25 mouse cellular contexts compared by ENCODE assay signal in genomic region chr10:86317633-86318032, GRCm38 (mm10). TPM values are rescaled to one million over a fixed set of nuclear protein-coding genes. Genes with fewer than 3 reads are reported as not detected.
DNase-seq lines count a peak whose midpoint lies in the region; ATAC-seq and TF ChIP-seq lines count a peak whose summit lies in the region.
"Had no signal": no experiment of that assay in that cellular context is flagged by ENCODE, and none has a peak within 500 bp of the region (broad histone marks: within the 10 kb centered on the region; RNA-seq: fewer than 3 reads in every experiment).

No protein-coding gene starts in this region.

- no peak overlapping the region for H3K4me2 ChIP-seq in forebrain, embryonic 13.5 days
- no peak overlapping the region for H3K4me2 ChIP-seq in heart, embryonic 12.5 days
- H3K4me2 ChIP-seq: embryonic facial prominence, embryonic 15.5 days; limb, embryonic 13.5 days; liver, embryonic 12.5 days; midbrain, embryonic 11.5 days had no signal

- no peaks in the 10 kb centered on the region for H3K9me3 ChIP-seq in forebrain, embryonic 13.5 days (replicated peaks)
- no peaks in the 10 kb centered on the region for H3K9me3 ChIP-seq in forebrain, embryonic 10.5 days
- no peaks in the 10 kb centered on the region for H3K9me3 ChIP-seq in heart, embryonic 12.5 days (replicated peaks)
- H3K9me3 ChIP-seq: embryonic facial prominence, embryonic 10.5 days; embryonic facial prominence, embryonic 15.5 days; heart, embryonic 10.5 days; limb, embryonic 13.5 days; liver, embryonic 12.5 days had no signal

- 71% methylated on average over 7 of the region's 7 CpGs for WGBS in forebrain, embryonic 13.5 days
- WGBS in forebrain, embryonic 10.5 days = 91% methylated on average over 7 of the region's 7 CpGs
- WGBS in heart, adult 2 months = 52% methylated on average over 7 of the region's 7 CpGs
- WGBS in heart, embryonic 12.5 days = 68% methylated on average over 7 of the region's 7 CpGs

- H3K4me1 ChIP-seq in forebrain, embryonic 13.5 days = peaks cover 26% of the 10 kb centered on the region
- peaks cover 41% of the 10 kb centered on the region for H3K4me1 ChIP-seq in forebrain, embryonic 10.5 days
- H3K4me1 ChIP-seq in heart, adult 2 months (ENCODE audit: control insufficient read depth, insufficient read depth, low read length) = peaks cover 47% of the 10 kb centered on the region
- peaks cover 46% of the 10 kb centered on the region for H3K4me1 ChIP-seq in heart, embryonic 12.5 days (replicated peaks)
- H3K4me1 ChIP-seq: liver, embryonic 12.5 days had no signal

- no peak overlapping the region for H3K9ac ChIP-seq in forebrain, embryonic 13.5 days
- H3K9ac ChIP-seq in heart, adult 2 months (ENCODE audit: low read depth, low read length) = no peak overlapping the region
- H3K9ac ChIP-seq in heart, embryonic 12.5 days = no peak overlapping the region
- H3K9ac ChIP-seq: embryonic facial prominence, embryonic 15.5 days; limb, embryonic 13.5 days; liver, embryonic 12.5 days; liver, postnatal 0 days had no signal

- no peak overlapping the region for H3K4me3 ChIP-seq in forebrain, embryonic 13.5 days
- H3K4me3 ChIP-seq in forebrain, embryonic 10.5 days = no peak overlapping the region
- H3K4me3 ChIP-seq in heart, adult 2 months = no peak overlapping the region
- H3K4me3 ChIP-seq in heart, embryonic 12.5 days = no peak overlapping the region
- H3K4me3 ChIP-seq: embryonic facial prominence, embryonic 10.5 days; embryonic facial prominence, embryonic 15.5 days; heart, embryonic 10.5 days; limb, embryonic 13.5 days; liver, embryonic 12.5 days had no signal

- intact Hi-C loops in heart, adult 2 months (cut with DNase I) = loop anchor here (10.0 kb wide), 1 partner anchor 387 kb away; the partner anchor contains the start of genes Hsp90b1 and Ttc41
- intact Hi-C loops in left cerebral cortex, postnatal 4 days (cut with DNase I) = no loop called here

- DNase-seq in forebrain, embryonic 10.5 days (ENCODE audit: extremely low spot score, low spot score) = no peak
- no peak for DNase-seq in heart, adult 2 months
- DNase-seq in left cerebral cortex, postnatal 4 days = peak; percentile 69
- no peak for DNase-seq in left cerebral cortex, adult 8-10 months (ENCODE audit: low spot score in 2 of 2)
- DNase-seq in brain, embryonic 14.5 days (ENCODE audit: low read depth) = peak; percentile 80
- no peak for DNase-seq in urinary bladder, adult 18-20 months (ENCODE audit: low spot score in 2 of 2)
- DNase-seq: adrenal gland, postnatal 14 days; cerebellum, adult 2 months; cerebellum, postnatal 25 days; kidney, adult 11 months; kidney, postnatal 14 days; liver, postnatal 0 days; lung, postnatal 36 days; right cerebral cortex, adult 18-20 months; spleen, adult 18-20 months; thymus, postnatal 14 days had no signal

- no peaks in the 10 kb centered on the region for H3K27me3 ChIP-seq in forebrain, embryonic 13.5 days
- H3K27me3 ChIP-seq in forebrain, embryonic 10.5 days (ENCODE audit: poor library complexity, severe bottlenecking) = peaks cover 8% of the 10 kb centered on the region; the same call in 1 of the 2 replicates
- no peaks in the 10 kb centered on the region for H3K27me3 ChIP-seq in heart, adult 2 months (ENCODE audit: control insufficient read depth, insufficient read depth, low read length)
- no peaks in the 10 kb centered on the region for H3K27me3 ChIP-seq in heart, embryonic 12.5 days (replicated peaks)
- H3K27me3 ChIP-seq: embryonic facial prominence, embryonic 15.5 days; limb, embryonic 13.5 days; liver, embryonic 12.5 days had no signal

- TF ChIP-seq CTCF in heart, adult 2 months (IDR thresholded peaks at IDR 0.05) = no peak
- no peak for TF ChIP-seq CTCF in brain, embryonic 14.5 days (IDR thresholded peaks at IDR 0.05; ENCODE audit: borderline replicate concordance, extremely low read depth, insufficient read depth, insufficient read length)

- peak overlapping the region; percentile 63; the same call in 1 of the 2 replicates for H3K27ac ChIP-seq in forebrain, embryonic 13.5 days
- no peak overlapping the region for H3K27ac ChIP-seq in forebrain, embryonic 10.5 days
- peak overlapping the region; percentile 48 for H3K27ac ChIP-seq in heart, adult 2 months
- H3K27ac ChIP-seq in heart, embryonic 12.5 days (ENCODE audit: poor library complexity, severe bottlenecking) = no peak overlapping the region
- H3K27ac ChIP-seq: embryonic facial prominence, embryonic 10.5 days; embryonic facial prominence, embryonic 15.5 days; heart, embryonic 10.5 days; limb, embryonic 13.5 days; liver, embryonic 12.5 days had no signal

- H3K36me3 ChIP-seq in forebrain, embryonic 13.5 days (ENCODE audit: poor library complexity, severe bottlenecking) = no peaks in the 10 kb centered on the region
- H3K36me3 ChIP-seq in forebrain, embryonic 10.5 days (replicated peaks) = no peaks in the 10 kb centered on the region
- peaks cover 54% of the 10 kb centered on the region for H3K36me3 ChIP-seq in heart, adult 2 months (ENCODE audit: control insufficient read depth, insufficient read depth, low read length)
- 0 out of 2 replicates have a peak, but pooled peaks cover 8% of the 10 kb centered on the region for H3K36me3 ChIP-seq in heart, embryonic 12.5 days
- H3K36me3 ChIP-seq: embryonic facial prominence, embryonic 15.5 days; liver, embryonic 12.5 days had no signal

- TF ChIP-seq POLR2A in heart, adult 2 months (IDR thresholded peaks at IDR 0.05; ENCODE audit: insufficient read depth, low read depth, low read length) = no peak
- TF ChIP-seq POLR2A in brain, embryonic 14.5 days (IDR thresholded peaks at IDR 0.05; ENCODE audit: borderline replicate concordance, extremely low read depth, insufficient read depth, insufficient read length, poor library complexity, severe bottlenecking) = no peak

- TF ChIP-seq EP300 in heart, adult 2 months (IDR thresholded peaks at IDR 0.05; ENCODE audit: insufficient read depth, low read depth, low read length) = no peak

- H3K79me2 ChIP-seq in heart, adult 2 months (replicated peaks; ENCODE audit: control insufficient read depth, insufficient read depth, low read length) = 0 out of 2 replicates have a peak, but pooled peaks cover 3% of the 10 kb centered on the region

- peak; percentile 63 for ATAC-seq in forebrain, embryonic 13.5 days
- ATAC-seq in heart, embryonic 12.5 days (ENCODE audit: insufficient number of reproducible peaks, low FRiP score) = no peak
- ATAC-seq: inflammation-experienced regulatory T-cells, adult 6 months; liver, embryonic 12.5 days; liver, postnatal 0 days had no signal

RNA-seq across cellular contexts. Expression of gene Timp3, which starts 17.5 kb away (rescaled TPM):
- polyA plus RNA-seq in forebrain, embryonic 13.5 days (2015; fragmentation: Nextera tagmentation; extraction: Ambion mirVana) = 13.3 and 13.6 TPM in 2 replicates
- 22.1 and 22.4 TPM in 2 replicates for polyA plus RNA-seq in forebrain, embryonic 10.5 days (2016; fragmentation: Nextera tagmentation; extraction: Ambion mirVana)
- 100 to 1,000 TPM; 154 to 174 TPM for total RNA-seq in heart, adult 2 months (2021)
- 80.2 and 114 TPM in 2 replicates for polyA plus RNA-seq in heart, adult 2 months (2012; rRNA removed)
- polyA plus RNA-seq in heart, embryonic 12.5 days (2016; fragmentation: Nextera tagmentation; extraction: Ambion mirVana) = 70.8 and 71.5 TPM in 2 replicates
- total RNA-seq in left cerebral cortex, postnatal 4 days (2021) = 10 to 100 TPM; 40.2 to 42.6 TPM
- total RNA-seq in left cerebral cortex, adult 8-10 months (2022) = 10 to 100 TPM; 67.3 to 73.9 (median 69.9) TPM
- polyA plus RNA-seq in brain, embryonic 14.5 days (2012; rRNA removed) = 13.4 and 22.8 TPM in 2 replicates
- polyA plus RNA-seq: inflammation-experienced regulatory T-cells, adult 6 months had no signal

Comparison
In these comparisons a context has a peak if more than half of its experiments do, and no peak if none do; other contexts are left out.
1. H3K27ac ChIP-seq: peak in forebrain, embryonic 13.5 days (single experiment) and heart, adult 2 months (single experiment); none in forebrain, embryonic 10.5 days (single experiment) and heart, embryonic 12.5 days (single experiment).
2. DNase-seq: peak in left cerebral cortex, postnatal 4 days (single experiment) and brain, embryonic 14.5 days (single experiment); none in forebrain, embryonic 10.5 days (single experiment), heart, adult 2 months (0 of 2), left cerebral cortex, adult 8-10 months (0 of 2) and urinary bladder, adult 18-20 months (0 of 2).